Mouse (Mus musculus): ENCODE results near the gene Ccdc63. TPM values are rescaled to one million over a fixed set of nuclear protein-coding genes. Genes with fewer than 3 reads are reported as not detected.

The Ccdc63 gene
- polyA plus RNA-seq, 3 experiments from 2014 or later: 0.26 to 0.63 TPM; not detected in 1

DNA sequence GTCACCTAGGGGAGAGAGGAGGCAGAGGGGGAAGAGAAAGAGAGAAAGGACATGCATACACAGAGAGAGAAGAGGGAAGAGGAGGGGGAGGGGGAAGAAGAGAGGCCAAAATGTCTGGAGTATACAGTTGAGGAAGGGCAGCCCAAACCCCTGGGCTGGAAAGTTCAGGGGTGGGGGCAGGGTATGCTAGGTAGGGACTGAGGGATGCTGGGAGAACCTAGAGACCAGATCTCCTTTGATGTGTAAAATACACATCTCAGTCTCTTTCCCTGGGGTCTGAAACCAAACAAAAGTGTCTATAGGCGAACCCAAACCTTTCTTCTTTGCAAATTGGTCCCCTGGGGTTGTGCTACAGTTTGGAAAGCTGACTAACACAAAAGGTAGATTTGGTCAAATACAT lies 7.5 kb upstream of the Ccdc63 start:
- no peak for ATAC-seq

DNA sequence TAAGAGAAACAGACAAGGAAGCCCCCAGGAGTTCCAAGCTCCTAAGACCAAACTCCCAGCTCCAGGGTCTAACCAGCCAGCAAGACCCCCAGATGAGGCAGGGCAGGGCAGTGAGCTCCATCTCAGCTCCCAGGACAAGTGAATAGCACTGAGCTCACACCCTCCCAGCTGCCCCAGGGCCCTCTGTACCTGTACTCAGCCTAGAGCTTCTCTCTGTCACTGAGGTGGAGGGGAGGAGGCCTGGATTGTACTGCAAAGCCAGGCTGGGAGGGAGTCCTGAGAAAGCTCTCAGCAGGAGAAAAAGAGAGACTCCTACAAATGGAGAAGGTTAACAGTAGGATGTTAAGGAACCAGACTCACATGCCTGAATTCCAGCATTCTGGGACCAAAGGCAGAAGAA lies 6.0 kb upstream of the Ccdc63 start:
- ATAC-seq: no peak

DNA sequence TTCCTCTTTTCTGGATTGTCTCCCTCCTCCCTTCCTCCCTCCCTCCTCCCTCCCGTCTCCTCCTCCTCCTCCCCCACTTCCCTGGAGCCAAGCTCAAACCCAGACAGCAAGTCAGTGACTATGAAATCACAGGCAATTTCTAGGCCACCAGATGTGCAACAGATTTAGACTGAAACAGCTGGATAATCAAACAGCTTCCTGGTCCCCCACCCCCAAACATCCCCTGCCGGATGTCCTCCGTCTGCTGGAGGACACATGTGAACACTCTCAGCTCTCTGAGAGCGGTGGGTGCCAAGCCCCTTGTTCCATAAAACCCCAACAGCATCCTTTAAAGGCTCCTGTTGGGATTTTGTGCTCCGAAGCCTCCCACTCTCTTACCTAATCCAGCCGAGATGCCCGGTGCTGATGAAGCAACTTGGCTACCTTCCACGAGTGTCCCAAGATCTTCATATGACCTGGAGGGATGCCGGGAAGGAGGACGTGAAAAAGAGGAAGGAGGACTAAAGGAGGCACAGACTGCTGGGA lies 5.5 kb upstream of the Ccdc63 start:
- no peak for ATAC-seq

DNA sequence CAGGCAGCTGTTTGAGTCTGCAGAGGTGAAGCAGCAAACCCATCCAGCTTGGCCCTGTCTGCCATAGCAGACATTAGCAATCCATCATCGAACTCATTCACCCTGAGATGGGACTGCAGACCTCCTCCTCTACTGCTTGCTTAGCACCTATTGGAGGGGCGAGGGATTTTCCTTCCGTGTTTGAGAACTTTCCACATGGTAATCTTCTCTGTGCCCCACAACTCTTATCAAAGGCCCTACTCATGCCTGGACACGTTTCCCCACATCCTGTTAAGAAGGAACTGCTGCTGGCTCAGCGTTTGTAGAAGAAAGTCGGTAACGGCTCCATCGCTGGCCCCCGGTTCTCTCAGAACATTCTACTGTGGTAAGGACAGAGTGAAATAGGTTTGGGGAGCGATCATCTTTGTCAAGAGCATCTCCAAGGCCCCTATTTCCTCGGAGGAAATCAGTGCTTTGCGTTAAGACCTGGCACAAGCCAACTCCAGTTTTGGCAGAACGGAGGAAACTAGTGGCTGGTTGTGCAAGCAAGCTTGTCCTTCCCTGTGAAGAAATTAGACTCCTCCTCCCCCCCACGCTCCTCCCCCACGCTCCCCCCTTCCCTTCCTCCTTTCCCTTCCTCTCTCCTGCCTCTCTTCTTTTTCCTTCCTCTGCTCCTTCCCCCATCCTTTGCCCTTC lies 4.9 kb upstream of the Ccdc63 start:
- ATAC-seq: peak; percentile 81

DNA sequence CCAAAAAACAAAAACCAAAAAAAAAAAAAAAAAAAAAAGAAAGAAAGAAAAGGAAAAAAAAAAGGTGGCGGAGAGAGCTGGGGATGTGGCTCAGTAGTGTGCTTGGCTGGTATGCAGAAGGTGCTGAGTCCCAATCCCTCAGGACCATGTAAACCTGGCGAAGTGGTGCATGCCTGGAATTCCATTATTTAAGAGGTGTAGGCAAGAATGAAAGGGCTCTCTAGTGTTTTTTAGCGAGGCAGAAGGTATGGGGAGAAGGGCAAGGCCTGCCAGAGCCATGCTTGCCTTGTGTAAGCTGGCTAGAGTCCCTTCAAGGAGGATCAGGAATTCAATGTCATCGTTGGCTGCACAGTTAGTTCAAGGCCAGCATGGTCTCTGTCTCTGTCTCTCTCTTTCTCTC lies 4.2 kb upstream of the Ccdc63 start:
- no peak for ATAC-seq

DNA sequence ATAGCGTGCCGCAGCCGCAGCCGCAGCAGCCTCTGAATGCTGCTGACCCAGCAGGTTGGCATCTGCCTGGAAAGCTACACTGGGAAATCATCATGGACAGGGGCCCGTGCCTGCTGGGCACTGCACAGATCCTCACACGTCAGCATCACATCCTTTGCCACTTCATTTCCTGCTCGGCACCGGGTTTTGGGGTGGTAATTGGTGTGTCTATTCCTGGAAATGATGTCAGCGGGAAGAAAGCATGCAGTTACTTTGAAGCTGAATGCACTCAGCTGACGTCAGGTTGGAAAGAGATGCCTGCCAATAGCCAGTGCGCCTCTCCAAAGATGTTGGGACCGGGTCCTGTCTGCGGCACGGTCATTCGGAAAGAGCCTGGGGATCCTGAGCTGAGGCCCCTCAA lies 2.9 kb upstream of the Ccdc63 start:
- peak; percentile 52 for ATAC-seq

DNA sequence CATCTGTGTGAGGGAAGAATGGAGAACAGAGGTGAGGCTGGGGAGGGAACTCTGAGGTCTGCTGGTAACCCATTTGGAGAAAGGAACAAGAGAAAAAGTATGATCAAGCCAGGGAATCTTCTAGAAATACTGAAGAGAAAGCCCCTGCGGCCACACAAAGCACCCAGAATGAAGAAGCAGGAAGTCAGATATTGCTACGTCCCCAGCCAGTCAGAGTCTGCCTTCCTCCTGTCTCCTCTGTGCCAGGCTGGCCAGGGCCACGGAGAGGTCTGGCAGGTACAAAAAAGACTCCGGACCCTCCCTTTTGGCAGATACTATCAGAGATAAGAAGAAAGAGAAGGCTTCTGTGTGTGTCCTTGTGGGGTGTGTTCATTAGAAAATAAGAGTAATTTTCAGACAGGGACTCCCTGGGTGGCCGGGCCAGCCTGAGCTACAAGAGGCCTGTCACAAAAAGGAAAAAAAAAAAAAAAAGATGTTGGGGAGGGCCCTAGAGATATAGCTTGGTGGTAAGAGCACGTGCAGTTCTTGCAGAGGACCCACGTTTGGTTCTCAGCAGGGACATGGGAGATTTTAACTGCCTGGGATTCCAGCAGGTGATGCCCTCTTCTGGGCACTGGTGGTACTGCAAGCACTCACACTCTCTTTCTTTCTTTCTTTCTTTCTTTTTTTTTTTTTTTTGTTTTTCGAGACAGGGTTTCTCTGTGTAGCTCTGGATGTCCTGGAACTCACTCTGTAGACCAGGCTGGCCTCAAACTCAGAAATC lies 1.8 kb upstream of the Ccdc63 start:
- no peak for ATAC-seq

DNA sequence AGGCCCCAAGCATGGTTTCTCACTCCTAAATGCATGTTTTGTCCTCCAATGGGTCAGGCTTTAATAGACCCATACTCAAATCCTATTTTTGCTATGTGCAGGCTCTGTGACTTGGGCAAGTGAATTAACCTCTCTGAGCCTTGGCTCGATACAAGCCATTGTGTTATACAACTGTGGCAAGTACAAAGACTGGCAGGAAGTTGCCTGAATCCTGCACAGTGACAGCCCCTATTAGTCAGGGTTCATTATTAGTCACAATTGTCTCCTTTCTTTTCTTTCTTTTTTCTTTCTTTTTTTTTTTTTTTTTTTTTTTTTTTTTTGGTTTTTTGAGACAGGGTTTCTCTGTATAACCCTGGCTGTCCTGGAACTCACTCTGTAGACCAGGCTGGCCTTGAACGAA lies 852 bp downstream of the Ccdc63 start:
- ATAC-seq: peak; percentile 55

DNA sequence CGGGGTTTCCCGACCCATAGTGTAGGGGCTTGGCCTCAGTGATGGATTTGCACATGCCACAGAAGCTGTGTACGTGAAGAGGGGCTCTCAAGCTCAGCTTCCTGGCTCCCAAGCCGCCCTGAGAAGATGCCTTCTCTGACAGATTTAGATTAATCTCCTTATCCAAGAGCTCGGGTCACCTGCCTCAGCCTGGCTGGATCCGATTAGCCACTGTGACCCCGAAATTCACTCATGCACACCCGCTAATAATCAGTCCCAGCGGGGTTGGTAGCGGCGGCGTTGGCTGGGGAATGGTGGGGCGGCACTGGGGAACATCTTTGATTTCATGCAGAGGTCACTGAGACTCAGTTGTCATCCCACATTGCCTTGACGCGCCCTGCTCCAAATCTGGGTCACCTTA lies 1.8 kb downstream of the Ccdc63 start:
- no peak for ATAC-seq

DNA sequence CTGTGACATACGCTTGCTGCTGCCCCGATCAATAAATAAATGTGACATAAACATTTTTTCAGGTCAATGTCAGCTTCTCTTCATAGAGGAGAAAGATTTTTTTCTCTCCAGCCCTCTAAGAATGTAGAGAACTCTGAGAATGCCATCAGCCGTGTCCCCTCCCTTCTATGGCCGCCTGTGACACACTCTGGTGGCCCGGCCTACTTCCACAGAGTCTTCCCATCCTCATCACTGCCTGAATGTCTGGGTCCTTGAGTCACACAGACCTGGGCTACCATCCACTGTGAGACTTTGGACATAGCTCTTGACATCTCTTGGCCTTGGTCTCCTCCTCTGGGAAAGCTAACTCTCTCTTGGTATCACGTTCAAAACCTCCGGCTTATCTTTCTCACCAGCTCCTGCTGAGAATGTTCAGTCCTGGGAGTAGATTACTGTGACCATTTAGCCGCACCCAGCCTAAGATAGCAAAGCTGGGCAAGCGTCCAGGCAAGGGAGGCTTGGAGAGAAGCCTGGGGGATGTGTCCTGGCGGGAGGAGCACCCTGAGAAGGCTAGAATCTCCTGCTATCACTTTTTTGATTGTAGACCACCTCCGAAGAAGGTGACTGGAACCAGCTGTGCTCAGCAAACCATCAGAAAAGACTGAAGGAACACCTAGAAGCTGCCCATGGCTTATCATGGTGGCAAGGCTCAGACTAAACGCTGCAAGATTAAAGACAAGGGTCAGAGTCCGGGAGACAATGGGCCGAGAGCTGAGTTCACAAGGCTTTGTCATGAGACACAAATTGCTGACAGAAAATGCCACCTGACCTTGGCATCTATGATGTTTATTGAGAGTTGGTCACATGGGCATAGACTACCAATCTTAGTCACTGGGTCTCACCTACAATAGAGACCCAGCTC lies 3.9 kb downstream of the Ccdc63 start:
- no peak for ATAC-seq

DNA sequence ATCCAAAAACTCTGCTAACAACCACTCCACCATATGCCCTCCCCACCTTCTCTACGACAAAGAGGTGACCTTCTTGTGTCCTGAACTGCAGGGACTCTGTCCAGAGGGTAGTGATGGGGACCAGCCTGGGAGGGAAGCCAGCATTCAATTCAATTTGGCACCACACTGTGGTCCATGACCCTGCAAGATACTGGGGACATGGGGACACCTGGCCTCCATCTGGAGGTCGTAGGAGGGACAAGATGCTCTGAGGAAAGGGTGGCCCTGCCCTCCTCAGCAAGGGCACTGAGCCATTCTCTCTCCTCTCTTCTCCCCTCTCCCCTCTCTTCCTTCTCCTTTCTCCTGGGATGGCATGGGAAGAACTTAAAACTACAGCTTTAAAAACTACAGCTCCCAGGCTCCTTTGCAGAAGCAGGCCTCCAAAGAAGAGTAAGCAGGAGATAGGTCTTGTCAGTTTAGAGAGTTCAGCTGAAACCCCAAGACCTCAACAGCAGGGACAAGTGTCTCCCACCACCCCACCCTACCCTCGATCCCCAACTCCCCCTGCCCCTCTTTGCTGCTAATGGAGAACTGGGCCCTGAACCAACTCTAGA lies 5.2 kb downstream of the Ccdc63 start:
- no peak for ATAC-seq

DNA sequence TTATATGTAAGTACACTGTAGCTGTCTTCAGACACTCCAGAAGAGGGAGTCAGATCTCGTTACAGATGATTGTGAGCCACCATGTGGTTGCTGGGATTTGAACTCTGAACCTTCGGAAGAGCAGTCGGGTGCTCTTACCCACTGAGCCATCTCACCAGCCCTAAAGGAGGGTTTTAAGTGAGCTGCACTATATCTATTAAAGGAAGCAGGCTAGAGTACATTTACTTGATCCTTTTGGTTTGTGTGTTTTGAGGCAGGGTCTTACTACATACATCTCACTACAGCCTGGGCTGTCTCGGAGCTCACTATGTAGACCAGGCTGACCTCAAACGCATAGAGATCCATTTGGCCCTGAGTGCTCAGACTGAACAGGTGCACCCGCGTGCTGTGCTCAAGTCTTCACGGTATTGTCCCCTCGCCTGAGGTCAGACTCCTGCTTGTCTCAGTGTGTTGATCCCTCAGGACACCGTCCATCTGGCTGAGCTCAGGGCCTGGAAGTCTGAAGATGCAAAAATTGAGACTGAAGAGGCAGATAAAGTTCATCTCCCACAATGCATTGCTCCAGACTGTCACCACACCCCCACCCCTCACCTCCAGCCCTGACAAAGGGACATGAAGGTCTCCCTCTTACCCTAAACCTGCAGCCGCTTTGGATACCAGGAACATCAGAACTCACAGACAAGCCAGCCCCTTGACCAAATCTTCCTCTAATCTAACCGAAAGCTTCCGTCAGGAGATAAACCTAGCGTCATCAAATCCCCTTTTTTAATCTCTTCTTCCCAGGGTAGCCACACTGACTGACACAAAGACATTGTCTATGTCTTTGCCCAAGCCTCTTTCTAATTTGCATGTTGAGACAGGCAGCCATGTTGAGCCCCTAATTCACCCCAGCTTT lies 6.0 kb downstream of the Ccdc63 start:
- no peak for ATAC-seq

DNA sequence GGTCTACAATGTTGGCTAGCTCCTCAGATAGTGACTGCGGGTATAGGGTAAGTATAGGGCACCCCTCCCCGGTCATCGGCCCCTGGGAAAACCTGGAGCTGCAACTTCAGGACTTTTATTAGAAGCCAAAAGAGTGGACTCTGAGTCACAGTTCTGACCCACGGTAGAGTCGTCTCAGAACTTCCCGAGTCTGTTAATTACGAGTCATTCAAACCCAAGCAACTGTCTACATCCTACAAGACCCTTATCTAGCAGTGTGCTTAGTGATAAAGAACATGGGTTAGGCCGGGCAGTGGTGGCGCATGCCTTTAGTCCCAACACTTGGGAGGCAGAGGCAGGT lies 7.6 kb downstream of the Ccdc63 start:
- ATAC-seq: no peak

DNA sequence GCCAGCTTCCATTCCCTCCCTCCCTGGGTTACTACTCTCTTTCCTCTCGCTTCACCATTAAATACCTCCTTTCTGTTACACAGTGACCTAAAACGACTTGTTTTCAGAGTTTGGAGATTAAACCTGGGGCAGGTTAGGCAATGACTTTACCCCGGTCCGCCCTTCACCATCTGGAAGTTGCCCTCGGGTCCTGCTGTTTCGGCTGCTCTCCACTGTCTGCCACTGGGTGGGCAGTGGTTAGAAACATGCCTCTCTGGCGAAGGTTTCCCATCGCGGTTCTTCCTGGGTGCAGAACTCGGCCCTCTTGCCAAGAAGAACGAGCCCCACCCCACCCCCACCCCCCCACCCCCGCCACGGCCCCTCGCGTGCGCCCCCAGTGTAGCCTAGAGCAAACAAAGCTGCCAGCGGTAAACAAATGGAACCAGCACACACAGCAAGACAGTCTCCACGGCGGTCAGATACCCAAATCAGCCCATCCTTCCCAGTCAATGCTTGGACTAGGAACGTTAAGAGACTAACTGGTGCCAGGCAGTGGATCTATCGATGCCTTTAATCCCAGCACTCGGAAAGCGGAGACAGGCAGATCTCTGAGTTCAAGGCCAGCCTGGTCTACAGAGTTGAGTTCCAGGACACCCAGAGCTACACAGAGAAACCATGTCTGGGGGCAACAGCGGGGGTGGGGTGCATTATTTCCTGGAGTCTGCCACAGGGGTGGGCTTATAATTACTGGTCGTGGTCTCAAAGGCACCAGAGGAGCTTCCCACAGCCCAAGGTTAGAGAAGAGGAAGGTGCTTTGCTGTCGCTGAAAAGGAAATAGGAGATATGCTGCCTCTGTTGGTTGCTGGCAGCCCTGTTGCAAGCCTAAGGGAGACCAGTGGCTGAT lies 8.2 kb downstream of the Ccdc63 start:
- peak; percentile 6 for ATAC-seq

DNA sequence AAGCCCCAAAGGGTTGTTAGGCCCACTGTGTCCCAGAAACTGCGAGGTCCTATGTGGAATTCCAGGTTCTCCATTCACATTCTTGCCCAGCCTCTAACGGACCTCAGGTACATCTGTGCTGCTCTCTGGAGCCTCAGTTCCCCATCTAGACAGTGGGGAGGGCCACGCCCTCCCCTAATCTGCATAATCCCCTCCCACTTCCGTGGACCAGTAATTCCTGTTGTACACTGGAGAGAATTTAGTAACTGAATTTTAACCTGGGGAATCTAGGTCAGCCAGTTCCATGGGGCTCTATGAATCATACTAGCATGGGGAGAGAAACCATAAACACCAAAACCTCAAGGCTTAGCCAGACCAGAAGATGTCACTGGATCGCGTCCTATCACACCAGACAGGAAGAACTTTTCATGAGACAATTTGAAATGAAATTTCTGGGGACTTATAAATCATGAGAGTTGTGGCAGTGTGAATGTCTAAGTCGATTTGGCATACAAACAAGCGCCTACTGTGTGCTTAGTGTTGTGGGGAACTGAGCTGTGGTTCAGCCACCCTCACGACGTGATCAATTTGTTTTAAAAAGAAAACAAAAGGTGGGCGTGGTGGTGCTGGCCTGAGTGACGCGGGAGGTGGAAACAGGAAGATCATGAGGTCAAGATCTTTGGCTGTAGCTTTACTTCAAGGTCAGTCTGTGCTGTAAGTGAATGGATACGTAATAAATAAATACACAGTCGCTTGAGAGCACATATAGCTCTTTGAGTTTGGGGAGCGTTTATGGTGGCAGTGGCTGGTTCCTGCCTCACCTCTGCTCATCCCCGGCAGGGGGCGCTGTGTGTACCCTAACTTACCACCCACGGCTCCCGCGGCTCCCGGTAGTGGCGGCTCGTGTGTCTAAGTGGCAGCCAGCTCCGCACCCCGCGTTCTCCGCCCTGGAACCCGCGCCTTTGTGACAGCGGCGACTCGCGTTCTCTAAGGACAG lies 9.3 kb downstream of the Ccdc63 start:
- ATAC-seq: peak; percentile 81

DNA sequence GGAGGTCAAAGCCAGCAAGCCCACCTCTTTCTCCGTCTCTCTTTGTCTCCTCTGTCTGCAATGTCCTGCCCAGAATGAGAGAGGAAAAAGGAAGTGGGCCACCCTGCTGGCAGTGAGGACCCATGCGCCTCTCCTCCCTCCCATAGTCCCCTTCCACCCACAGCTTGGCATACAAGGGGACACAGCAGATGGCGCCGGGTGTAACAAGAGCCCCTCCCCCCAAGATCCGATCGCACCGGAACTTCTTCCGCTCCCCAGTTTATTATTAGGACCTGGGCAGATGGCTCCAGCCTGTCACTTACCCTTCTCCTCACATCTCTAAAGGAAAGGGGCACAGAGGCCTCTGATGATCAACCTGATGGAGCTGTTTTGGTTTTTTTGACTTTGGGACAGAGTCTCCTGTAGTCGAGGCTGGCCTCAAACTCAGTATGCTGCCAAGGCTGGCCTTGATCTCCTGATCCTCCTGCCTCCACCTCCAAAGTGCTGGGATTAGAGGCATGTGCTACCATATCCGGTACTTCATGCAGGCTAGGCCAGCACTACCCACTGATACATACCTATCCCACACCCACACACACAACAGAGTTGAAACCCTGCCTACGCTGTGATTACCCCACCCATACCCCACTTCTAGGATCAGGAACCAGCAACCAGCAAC lies 10.2 kb downstream of the Ccdc63 start:
- ATAC-seq: peak; percentile 6

DNA sequence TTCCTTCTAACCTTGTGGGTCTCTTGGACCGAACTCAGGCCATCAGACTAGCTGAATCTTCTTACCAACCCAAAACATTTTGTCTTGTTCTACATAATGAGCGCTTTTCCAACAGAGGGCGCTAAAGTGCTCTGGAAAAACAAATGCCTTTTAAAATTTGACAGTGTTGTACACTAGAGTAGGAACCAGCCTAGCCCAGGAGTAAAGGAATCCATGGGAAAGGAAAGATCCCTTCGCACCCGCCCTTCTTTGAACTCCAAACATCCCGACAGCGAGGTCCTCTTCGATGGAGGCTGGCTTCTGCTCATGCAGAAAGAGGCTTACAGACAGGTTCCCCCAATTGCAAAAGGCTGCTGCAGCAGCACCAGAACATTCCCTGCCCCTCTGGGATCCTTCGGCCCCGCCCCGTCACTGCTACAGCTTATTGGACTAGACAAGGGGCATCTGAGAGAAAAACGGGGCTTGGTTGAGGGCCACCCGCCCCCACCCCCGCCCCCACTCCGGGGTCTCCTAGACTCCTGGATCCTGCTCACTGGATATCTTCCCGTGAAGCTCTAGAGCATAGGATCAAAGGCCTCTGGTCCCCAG lies 11.5 kb downstream of the Ccdc63 start:
- ATAC-seq: peak; percentile 20

DNA sequence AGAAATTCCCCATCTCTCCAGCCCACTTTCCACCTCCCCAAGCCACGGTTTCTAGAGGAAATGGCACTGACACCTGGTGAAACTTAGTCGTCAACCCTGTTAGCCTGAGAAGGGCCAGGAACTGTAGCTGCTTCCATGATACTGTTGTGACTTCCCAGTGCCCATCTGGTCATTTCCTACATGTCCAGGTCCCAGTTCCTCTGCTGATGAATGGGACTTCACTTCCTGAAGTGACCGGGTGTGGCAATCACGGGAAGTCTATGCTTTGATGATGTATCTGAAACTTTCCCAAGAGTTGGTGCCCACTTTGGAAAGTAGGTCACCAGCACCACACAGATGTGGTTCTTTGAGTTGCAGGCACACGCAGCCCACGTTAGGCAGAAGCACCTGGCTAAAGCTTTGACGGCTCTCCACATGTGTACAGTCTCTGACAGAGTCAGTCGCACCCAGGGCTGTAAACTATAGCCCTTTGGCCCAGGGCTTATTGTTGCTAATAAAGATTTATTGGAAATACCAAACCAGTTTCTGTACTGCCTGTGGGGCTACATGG lies 15.3 kb downstream of the Ccdc63 start:
- no peak for ATAC-seq
